Mouse (Mus musculus): ENCODE data around the gene Pla2g4b. TPM values are rescaled to one million over a fixed set of nuclear protein-coding genes. Genes with fewer than 3 reads are reported as not detected.

Gene Pla2g4b
- 2.7 and 4.1 TPM in 2 replicates for polyA plus RNA-seq (2012; rRNA removed)

- H3K4me1 ChIP-seq (ENCODE audit: control insufficient read depth, insufficient read depth, low read length) = peaks cover 4% of the 10 kb centered on the region
- H3K27ac ChIP-seq (ENCODE audit: control insufficient read depth, insufficient read depth, low read depth, low read length) = no peak within 1 kb of the TSS
- H3K36me3 ChIP-seq (ENCODE audit: control insufficient read depth, insufficient read depth, low read length) = no peaks in the 10 kb centered on the region; the same call in 1 of the 2 replicates
- TF ChIP-seq CTCF (IDR thresholded peaks at IDR 0.05; ENCODE audit: control insufficient read depth, insufficient read depth, insufficient replicate concordance, low read depth, low read length) (no peak), POLR2A (IDR thresholded peaks at IDR 0.05; ENCODE audit: control insufficient read depth, low read depth, low read length) (no peak)
- no peak within 1 kb of the TSS for H3K4me3 ChIP-seq (ENCODE audit: control insufficient read depth, low read depth, low read length)
- H3K27me3 ChIP-seq (ENCODE audit: control insufficient read depth, insufficient read depth, low read length) = no peaks in the 10 kb centered on the region
Measured at GRCm38 (mm10) chr2:120032726-120033467, at the start of gene Pla2g4b. Gene Pla2g4b (plus strand): TSS chr2:120033417.

- H3K27me3 ChIP-seq (ENCODE audit: control insufficient read depth, insufficient read depth, low read length) = no peaks in the 10 kb centered on the region
- no peak overlapping the region for H3K27ac ChIP-seq (ENCODE audit: control insufficient read depth, insufficient read depth, low read depth, low read length)
- H3K36me3 ChIP-seq (ENCODE audit: control insufficient read depth, insufficient read depth, low read length) = peaks cover 3% of the 10 kb centered on the region; the same call in 1 of the 2 replicates
- H3K4me1 ChIP-seq (ENCODE audit: control insufficient read depth, insufficient read depth, low read length) = no peaks in the 10 kb centered on the region
- TF ChIP-seq CTCF (IDR thresholded peaks at IDR 0.05; ENCODE audit: control insufficient read depth, insufficient read depth, insufficient replicate concordance, low read depth, low read length) (no peak), POLR2A (IDR thresholded peaks at IDR 0.05; ENCODE audit: control insufficient read depth, low read depth, low read length) (no peak)
- no peak overlapping the region for H3K4me3 ChIP-seq (ENCODE audit: control insufficient read depth, low read depth, low read length)
Measured at GRCm38 (mm10) chr2:119985871-119986270, 47.3 kb upstream of the Pla2g4b start.

DNA sequence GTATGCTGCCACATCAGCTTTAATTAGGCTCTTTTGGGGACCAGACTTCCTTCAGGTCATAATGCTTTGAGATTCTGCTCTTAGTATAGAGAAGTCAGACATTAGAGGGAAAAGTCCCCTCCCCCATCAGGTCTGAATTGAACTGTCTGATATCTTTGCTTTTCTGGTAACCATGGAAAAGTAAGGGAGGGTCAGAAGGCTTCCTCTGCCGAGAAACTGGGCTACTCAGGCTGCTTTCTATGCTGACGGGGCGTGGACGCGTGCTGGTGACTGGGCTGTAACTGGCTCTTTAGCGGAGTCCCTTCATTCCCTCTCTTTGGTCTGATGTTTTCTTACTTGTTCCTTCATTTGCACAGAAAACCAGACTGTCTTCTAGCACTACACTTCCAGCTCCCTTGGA, 46.8 kb upstream of the Pla2g4b start:
- Histone ChIP-seq H3K27me3 (ENCODE audit: control insufficient read depth, insufficient read depth, low read length) (no peaks in the 10 kb centered on the region), H3K36me3 (ENCODE audit: control insufficient read depth, insufficient read depth, low read length) (peaks cover 3% of the 10 kb centered on the region; the same call in 1 of the 2 replicates), H3K4me1 (ENCODE audit: control insufficient read depth, insufficient read depth, low read length) (no peaks in the 10 kb centered on the region), H3K27ac (ENCODE audit: control insufficient read depth, insufficient read depth, low read depth, low read length) (no peak overlapping the region), H3K4me3 (ENCODE audit: control insufficient read depth, low read depth, low read length) (no peak overlapping the region)
- no peak for TF ChIP-seq CTCF (IDR thresholded peaks at IDR 0.05; ENCODE audit: control insufficient read depth, insufficient read depth, insufficient replicate concordance, low read depth, low read length)
- TF ChIP-seq POLR2A (IDR thresholded peaks at IDR 0.05; ENCODE audit: control insufficient read depth, low read depth, low read length) = no peak

DNA sequence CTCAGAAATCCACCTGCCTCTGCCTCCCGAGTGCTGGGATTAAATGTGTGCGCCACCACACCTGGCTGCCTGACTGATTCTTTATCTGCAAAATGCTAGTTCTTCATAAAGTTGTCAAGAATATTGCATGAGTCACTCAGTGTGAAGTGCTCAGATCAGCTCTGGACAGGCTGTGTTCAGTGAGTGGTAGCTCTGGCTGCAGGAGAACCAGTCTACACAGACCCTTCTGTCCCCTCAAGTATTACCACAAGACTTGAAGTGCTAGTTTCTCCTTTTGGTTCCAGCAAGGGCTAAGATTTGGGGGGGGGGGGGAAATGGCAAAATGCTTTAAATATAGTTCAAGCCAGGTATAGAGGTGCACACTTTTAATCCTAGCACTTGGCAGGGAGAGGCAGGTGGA, 45.8 kb upstream of the Pla2g4b start:
- H3K27me3 ChIP-seq (ENCODE audit: control insufficient read depth, insufficient read depth, low read length) = no peaks in the 10 kb centered on the region
- TF ChIP-seq POLR2A (IDR thresholded peaks at IDR 0.05; ENCODE audit: control insufficient read depth, low read depth, low read length) (no peak), CTCF (IDR thresholded peaks at IDR 0.05; ENCODE audit: control insufficient read depth, insufficient read depth, insufficient replicate concordance, low read depth, low read length) (no peak)
- no peak overlapping the region for H3K27ac ChIP-seq (ENCODE audit: control insufficient read depth, insufficient read depth, low read depth, low read length)
- no peaks in the 10 kb centered on the region for H3K4me1 ChIP-seq (ENCODE audit: control insufficient read depth, insufficient read depth, low read length)
- H3K36me3 ChIP-seq (ENCODE audit: control insufficient read depth, insufficient read depth, low read length) = peaks cover 3% of the 10 kb centered on the region
- H3K4me3 ChIP-seq (ENCODE audit: control insufficient read depth, low read depth, low read length) = no peak overlapping the region

- Histone ChIP-seq H3K4me1 (ENCODE audit: control insufficient read depth, insufficient read depth, low read length) (no peaks in the 10 kb centered on the region), H3K27me3 (ENCODE audit: control insufficient read depth, insufficient read depth, low read length) (no peaks in the 10 kb centered on the region)
- TF ChIP-seq POLR2A (IDR thresholded peaks at IDR 0.05; ENCODE audit: control insufficient read depth, low read depth, low read length) = no peak
- no peak for TF ChIP-seq CTCF (IDR thresholded peaks at IDR 0.05; ENCODE audit: control insufficient read depth, insufficient read depth, insufficient replicate concordance, low read depth, low read length)
Measured at GRCm38 (mm10) chr2:119988952-119989351, 44.3 kb upstream of the Pla2g4b start.

GRCm38 (mm10) chr2:119990881-119991280, 42.3 kb upstream of the Pla2g4b start:
- Histone ChIP-seq H3K36me3 (ENCODE audit: control insufficient read depth, insufficient read depth, low read length) (peaks cover 3% of the 10 kb centered on the region), H3K4me1 (ENCODE audit: control insufficient read depth, insufficient read depth, low read length) (no peaks in the 10 kb centered on the region; the same call in 1 of the 2 replicates), H3K4me3 (ENCODE audit: control insufficient read depth, low read depth, low read length) (no peak overlapping the region), H3K27me3 (ENCODE audit: control insufficient read depth, insufficient read depth, low read length) (no peaks in the 10 kb centered on the region), H3K27ac (ENCODE audit: control insufficient read depth, insufficient read depth, low read depth, low read length) (no peak overlapping the region)
- TF ChIP-seq CTCF (IDR thresholded peaks at IDR 0.05; ENCODE audit: control insufficient read depth, insufficient read depth, insufficient replicate concordance, low read depth, low read length) (no peak), POLR2A (IDR thresholded peaks at IDR 0.05; ENCODE audit: control insufficient read depth, low read depth, low read length) (no peak)

More at GRCm38 (mm10) chr2:119988952-119989351, 44.3 kb upstream of the Pla2g4b start:
- Histone ChIP-seq H3K4me3 (ENCODE audit: control insufficient read depth, low read depth, low read length) (no peak overlapping the region), H3K27ac (ENCODE audit: control insufficient read depth, insufficient read depth, low read depth, low read length) (no peak overlapping the region), H3K36me3 (ENCODE audit: control insufficient read depth, insufficient read depth, low read length) (peaks cover 3% of the 10 kb centered on the region)

GRCm38 (mm10) chr2:119992349-119992748, 40.9 kb upstream of the Pla2g4b start:
- Histone ChIP-seq H3K27me3 (ENCODE audit: control insufficient read depth, insufficient read depth, low read length) (no peaks in the 10 kb centered on the region), H3K36me3 (ENCODE audit: control insufficient read depth, insufficient read depth, low read length) (peaks cover 1% of the 10 kb centered on the region), H3K4me1 (ENCODE audit: control insufficient read depth, insufficient read depth, low read length) (peaks cover 2% of the 10 kb centered on the region; the same call in 1 of the 2 replicates), H3K4me3 (ENCODE audit: control insufficient read depth, low read depth, low read length) (no peak overlapping the region), H3K27ac (ENCODE audit: control insufficient read depth, insufficient read depth, low read depth, low read length) (no peak overlapping the region)
- TF ChIP-seq POLR2A (IDR thresholded peaks at IDR 0.05; ENCODE audit: control insufficient read depth, low read depth, low read length) (no peak), CTCF (IDR thresholded peaks at IDR 0.05; ENCODE audit: control insufficient read depth, insufficient read depth, insufficient replicate concordance, low read depth, low read length) (no peak)

Data from testis, adult 2 months (tissue).